Mouse (Mus musculus) brain, embryonic 18.5 days (tissue): ENCODE measurements at regions not wholly inside any gene's neighbourhood (a gene's known extent, or its start where the extent isn't known, plus 50 kb on each side); places are given as distances from the start of the nearest gene placed in this dataset.

ENCODE experiments used
- DNase-seq: peaks from one replicate; pipeline ENCODE4 v3.0.0-alpha.2; 2012; ENCODE audit warnings: low read depth, low spot score

DNA sequence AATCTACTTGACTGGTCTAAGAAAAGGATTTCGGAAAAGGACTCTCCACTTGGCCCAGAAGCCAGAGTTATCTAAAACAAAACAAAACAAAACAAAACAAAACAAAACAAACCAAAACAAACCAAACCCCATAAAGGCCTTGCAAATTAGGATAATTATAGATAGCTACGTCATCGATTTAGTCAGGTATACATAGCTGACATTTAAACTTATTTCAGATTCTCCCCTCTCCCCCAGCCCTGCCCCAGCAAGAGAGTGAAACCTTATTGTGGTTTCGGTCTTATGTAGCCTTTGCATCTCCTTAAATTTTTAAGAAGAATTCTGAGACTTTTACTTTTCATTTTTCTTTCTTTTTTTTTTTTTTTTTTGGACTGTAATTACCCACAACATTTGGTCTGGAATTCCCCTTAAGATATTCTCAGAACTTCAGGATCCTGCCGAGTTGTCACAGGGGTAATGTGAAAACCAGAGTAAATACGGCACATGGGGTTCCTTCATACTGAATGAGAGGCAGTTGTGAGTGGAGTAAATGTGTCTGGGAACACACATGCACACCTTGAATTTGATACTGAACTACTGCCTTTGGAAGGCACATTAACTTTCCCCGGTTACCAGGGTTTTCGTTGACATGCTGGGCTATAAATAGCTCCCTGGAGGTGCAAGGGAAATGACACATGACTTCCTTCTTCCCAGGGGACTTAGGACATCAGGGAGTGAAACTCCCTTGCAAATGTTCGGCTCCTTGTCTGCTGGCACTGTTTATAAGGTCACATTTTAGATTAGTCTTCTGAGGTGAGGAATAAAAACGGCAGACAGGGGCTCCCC lies 94.8 kb upstream of the Rap1b start:
- DNase-seq = no peak

DNA sequence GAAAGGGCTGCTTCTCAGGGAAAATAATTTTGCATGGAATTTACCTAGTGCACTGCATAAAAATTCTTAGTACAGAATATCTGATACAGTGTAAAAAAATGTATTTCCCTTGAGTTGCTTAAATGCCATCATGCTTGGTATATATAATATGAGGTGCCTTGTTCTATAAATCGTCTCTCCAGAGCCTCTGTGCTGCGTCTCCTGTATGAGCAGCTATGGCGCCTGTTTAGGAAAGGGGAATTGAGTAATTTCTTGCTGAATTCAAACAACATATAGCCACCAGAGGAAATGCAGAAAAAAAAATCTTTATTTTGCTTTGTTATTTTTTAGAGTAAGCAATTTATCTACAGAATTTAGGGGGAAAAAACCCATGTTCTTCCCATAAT lies 95.4 kb upstream of the Rap1b start:
- DNase-seq = no peak

DNA sequence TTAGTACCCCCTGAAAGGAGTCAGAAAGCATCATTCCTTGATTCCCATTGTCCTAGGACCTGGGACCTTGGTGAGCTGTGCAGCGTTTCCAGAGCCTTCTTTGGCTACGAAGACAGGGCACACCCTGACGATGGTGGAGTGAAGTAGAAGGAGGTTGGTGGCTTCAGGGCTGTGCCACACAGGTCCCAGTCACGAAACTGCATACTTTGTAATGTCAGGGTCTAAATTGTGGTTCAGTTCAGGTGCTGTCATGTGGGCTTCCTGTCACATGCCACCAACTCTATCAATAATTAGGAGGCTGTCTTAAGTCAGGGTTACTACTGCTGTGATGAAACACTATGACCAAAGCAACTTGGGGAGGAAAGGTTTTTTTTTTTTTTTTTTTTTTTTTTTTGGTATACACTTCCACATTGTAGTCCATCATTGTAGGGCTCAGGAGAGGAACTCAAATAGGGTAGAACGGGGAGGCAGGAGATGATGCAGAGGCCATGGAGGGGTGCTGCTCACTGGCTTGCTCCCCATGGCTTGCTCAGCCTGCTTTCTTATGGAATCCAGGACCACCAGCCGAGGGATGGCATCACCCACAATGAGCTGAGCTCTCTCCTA lies 98.0 kb upstream of the Rap1b start:
- DNase-seq = no peak

DNA sequence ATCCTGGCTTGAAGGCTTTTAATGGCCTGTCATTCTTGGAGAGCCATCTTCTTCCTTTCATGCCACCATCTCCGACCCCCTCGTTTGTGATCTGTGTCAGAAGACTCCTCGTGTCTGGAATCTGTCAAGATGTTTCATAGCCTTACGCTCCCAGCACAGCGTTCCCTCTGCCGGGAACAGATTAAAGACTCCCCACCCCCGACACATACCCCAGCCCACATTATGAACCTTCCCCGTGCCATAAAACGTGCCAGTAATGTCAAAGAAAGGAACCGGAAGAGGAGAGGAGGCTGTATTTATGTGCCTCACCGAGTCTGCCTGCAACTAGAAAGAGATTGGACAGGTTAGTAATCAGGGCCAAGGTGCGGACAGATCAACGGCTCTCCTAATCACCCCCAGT lies 101.4 kb upstream of the Rap1b start:
- no peak for DNase-seq

DNA sequence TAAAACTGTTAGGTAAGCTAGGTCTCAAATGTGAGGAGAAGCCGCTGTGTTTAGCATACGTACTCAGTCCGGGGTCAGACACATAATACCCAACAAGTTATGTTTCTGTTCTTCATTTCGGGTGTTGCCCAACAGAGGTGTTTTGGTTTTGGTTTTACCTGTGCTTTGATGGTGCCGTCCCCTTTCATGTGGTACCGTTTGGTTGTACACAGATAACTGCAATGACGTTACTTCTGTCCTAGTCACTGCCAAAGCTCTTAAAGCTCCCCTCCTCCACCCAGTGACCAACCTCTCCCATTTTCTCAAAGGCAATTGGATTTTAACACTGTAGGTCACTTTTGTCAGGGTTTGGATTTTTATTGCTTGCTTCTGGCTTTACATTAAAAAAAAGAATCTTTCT lies 102.1 kb upstream of the Rap1b start:
- DNase-seq = no peak

DNA sequence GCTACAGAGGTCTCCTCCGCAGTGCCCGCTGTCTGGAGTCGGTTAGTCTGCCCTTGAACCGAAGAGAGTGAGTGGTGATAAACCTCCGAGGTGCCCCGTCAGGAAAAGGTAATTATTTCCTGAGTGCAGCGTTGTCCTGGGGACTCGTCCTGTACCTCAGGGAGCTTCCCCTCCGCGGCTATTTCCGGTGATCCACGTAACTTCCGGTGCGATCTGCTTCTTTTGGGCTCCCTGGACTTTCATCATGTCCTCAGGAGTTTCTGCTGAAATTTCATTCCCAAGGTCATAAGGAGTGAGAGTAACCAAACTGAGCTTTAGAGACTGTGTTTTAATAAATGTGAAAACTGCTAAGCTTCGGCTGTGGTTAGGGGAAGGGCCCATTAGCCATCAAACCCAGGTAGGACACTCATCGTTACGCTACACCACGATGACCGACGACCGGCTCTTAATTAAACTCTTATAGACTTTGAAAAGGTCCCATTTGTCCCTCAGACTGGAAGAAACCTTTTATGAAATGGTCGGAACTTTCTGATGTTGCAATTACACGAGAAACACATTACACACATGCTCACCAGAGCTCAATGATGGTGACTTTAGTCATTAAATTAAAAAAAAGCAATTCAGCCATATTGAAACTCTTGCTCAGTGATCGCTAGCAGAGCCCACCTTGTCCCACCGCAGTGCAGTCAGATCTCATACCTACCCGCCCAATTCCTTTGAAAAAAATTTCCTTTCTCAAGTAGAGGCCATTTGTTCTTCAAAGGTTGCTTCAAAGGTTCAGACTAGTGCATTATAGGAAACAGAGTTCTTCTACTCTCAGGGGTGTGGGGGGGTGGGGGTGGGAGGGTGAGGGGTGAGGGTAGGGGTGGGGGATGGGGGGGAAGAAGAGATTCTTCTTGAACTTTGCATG lies 106.5 kb upstream of the Rap1b start:
- no peak for DNase-seq

DNA sequence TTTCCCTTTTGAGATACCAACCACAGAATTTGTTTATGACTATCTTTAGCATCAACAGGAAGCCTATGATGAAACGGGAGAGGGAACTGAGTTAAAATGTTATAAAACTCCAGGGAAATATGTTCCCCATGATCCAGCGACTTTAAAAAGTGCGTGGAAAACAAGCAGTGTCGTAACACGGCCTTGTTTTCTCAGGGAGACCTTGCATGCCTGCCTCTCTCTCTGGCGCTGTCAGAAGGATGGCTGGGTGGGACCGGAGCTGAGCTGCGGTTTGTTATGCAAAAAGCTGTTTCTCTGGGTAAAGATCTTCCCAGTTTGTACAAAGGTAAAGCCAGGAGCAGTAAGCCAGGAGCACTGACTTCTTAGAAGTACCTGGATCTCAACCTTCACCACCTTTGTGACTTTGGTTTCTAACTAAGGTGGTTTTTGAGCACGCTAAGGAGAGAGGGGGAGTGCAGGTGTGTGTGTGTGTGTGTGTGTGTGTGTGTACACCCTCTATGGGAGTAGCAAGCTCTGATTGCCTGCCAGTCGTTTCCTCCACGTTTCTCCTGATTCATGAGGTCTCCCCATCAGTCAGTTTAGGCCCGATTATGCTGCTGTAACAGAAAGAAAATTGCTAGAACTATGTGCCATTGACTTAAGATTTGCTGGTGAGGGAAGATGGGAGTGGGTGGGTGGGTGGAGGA lies 107.3 kb upstream of the Rap1b start:
- no peak for DNase-seq

DNA sequence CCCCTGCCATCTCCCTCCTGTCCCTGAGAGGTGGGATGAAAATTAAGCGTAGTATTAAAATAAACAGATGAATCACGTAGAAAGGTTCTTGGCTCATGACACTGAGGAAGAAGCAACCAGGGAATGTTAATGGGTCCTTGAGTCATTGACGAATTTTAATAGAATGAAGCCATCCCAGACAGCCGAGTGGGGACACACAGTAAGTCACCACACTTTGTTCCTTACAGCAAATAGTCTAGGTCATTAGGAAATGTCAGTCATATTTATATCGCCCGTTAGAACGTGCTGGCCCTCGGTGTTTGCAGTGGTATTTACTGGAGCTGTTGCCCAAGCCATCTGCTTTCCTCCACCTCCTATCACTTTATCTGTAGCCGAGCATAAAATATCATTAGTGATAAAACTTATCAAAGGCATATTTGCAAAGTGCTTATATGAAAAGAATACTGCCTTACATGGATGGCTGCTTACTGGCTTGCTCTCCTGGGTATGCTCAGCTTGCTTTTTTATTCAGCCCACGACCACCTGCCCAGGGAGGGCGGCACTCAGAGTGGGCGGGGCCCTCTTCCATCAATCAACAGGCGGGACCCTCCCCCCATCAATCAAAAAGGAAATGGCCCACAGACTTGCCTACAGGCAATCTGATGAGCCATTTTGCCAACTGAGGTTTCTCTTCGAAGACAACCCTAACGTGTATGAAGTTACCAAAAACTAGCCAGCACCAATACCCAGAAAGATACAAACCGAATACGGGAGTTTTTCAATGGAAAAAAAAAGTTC lies 110.5 kb upstream of the Rap1b start:
- no peak for DNase-seq

DNA sequence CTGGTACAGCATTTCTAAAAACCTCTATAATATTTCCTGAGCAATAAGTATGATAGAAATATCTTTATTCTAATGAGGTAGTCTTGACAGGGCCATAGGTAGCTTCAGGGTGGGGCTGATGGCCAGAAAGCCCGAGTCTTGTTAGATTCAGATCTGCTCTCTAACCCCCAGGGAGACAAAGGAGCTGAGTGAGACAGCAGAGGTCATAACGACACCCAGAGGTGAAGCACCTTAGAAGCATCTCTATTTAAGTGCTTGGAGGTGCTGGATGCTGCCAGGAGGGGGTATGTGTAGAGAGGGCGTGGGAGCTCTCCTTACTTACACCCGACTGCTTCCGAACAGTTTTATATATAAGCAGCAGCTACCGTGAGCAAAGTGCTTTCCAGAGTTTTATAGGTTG lies 128.9 kb upstream of the Rap1b start:
- DNase-seq = no peak

DNA sequence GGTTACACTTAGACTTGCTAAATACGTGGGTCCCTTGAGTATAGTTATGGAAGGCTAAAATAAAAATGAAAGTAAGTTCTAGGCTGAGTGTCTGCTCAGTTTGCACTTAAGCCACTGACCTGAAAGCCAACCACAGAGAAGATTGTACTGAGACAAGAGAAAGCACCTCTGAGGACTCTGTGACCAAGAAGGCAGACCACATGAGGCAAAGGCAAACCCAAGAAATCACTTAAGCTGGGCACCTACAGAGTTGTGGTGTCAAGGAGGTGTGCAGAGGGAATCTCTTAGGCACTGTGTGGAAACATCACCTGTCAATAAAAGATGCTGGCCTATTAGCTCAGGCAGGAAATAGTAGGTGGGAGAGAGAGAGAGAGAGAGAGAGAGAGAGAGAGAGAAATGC lies 129.6 kb upstream of the Rap1b start:
- DNase-seq = no peak

DNA sequence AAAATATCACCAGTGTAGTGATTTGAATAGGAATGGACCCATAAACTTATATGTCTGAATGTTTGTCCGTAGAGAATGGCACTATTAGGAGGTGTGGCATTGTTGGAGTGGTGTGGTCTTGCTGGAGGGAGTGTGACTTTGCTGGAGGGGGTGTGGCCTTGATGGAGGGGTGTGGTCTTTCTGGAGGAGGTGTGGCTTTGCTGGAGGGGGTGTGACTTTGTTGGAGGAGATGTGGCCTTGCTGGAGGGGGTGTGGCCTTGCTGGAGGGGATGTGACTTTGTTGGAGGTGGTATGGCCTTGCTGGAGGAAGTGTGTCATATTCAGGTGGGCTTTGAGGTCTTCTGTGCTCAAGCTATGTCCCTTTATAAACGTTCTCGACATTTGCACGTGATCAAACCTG lies 133.3 kb upstream of the Rap1b start:
- DNase-seq = no peak

DNA sequence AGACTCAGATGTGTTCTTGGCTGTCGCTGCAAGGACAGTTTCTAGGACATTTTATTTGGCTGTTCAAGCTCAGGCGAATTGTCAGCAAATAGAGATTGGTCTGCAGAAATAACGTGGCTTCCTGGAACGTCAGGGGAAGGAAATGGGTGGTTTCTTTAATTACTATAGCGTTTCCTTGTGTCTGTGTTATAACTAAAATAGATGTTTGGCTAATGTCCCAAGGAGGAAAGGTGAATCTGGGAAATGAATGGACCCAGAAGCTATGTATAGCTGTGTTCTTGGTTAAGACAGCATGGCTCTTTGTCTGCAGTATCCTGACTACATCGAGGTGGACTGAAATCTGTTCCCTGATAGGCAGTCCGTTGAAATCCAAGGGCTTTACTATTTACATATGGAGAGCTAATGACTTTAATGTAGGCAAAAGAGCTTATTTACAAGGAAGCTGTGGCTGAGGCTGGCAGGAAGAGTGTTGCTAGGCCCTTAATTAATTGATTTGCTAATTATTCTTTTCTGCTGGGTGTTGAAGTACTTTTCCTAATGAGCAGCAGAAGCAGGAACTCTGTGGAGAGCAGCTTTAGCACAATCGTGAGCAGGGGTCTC lies 136.9 kb upstream of the Rap1b start:
- DNase-seq = no peak

DNA sequence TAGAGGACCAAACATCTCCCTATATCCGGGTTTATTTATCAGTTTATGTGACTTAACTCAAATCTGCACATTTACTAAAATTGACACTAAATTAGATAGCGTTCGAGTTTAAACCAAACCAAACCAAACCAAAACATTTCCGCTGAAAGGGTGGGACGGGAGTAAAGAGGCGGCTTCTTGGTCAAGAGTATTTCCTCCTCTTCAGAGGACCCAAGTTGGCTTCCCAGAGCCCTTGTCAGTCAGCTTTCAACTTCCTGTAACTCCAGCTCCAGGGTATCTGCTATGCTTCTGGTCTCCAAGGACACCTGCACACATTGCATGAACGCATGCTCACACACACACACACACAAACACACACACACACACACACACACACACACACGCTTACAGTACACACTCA lies 137.4 kb upstream of the Rap1b start:
- DNase-seq = no peak

DNA sequence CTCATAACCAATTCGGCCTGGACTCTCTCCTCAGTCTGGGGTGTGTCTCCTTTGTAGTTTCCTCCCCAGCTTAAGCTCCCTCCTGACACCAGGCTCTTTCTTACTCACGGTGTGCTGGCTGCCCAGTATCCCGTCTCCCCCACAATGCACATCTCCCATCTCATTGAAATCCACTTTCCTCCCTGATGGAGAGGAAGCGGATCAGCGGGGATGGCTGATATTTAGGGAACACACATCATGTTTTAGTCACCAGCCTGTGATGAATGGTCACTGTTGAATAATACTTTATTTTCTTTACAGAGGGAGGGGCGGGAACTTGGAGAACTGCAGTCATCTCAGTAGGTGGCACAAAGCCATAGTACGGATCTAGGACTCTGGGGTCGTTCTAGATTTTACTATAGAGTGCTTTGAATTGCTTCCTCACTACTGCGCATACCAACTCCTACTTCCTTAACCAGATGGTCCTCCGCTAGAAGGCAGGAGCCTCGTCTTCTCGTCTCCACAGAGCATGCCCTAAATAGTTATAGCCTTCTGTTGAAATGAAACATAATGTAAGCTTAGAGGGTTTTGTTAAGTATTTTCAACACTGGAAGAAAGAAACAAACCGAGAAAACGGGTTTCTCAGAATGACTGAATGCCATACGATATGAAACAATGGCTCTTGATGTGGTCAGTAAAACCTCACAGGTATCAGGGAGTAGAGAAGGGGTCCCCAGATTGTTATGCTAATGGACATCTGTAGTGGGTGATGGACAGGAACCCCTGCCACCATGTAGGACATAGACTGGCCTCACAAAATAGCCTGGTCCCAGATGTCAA lies 139.2 kb upstream of the Rap1b start:
- no peak for DNase-seq

DNA sequence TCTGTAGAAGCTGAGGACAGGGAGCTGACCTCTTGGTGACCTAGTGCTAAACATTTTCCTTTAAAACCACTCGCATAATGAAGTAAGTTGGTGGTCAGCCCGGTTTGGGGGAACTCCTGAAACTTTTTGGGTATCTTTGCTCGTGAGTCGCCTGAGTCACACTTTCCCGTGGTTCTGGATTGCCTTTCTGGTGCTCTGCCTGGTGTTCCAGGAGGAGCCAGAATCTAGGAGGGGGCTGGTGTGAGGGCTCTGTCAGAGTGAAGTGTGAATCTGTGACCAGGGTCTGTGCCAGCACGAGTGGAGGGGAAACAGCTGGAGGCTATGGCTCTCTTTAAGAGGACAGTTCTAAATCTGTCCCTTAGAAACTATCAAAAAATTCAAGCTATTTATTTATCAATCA lies 141.8 kb upstream of the Rap1b start:
- DNase-seq = no peak

DNA sequence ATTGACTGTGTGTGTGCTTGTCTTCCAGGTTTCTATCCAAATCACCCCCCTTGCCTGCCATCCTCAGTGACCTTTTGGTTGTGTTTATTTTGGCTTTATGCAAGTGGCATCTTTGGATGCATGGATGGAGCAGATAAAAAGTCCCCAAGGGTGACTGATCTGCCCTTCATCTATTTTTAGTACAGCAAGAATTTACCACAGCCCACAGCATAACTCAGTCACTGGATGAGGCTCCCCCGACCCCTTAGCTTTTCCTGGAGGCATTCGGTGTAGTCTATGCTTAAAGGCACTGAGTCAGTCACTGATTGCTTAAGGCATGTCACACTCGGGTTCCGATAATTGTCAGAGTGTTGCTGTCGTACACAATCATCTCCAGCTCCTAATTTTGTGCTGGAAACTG lies 142.2 kb upstream of the Rap1b start:
- DNase-seq = no peak

DNA sequence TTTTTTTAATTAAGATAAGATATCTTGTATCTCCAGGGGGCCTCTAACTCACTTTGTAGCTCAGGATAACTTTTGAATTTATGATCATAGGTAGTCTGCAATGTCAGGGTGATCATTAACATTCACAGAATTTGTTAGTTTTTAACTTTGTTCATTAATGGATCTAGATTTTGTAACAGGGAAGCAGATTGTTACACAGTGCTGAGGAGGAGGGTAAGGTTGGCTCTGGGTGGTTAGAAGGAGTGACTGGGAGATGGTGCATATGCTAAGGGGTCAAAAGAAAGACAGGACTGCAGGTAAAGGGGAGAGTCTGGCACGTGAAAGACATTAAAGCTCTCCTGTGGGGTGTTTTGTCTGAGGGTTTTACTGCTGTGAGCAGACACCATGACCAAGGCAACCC lies 145.3 kb upstream of the Rap1b start:
- DNase-seq = no peak

DNA sequence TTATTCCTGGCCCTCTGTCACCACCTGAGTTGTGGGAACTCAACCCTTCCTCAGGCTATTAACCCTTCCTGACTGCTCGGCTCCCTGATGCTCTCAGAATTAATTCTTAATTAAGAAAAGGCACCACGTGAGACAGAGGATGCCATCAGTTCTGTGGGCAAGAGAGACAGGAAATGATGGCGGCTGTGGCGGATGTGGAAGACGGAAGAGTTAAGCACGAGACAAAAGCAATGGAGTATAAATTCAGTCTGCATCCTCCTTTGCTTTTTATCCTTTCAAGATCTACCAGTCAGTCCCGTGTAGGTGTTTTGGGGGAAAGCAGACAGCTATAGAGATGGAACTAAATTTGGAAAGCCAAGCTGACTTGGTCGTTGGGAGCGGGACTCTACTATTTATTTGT lies 146.5 kb upstream of the Rap1b start:
- no peak for DNase-seq

DNA sequence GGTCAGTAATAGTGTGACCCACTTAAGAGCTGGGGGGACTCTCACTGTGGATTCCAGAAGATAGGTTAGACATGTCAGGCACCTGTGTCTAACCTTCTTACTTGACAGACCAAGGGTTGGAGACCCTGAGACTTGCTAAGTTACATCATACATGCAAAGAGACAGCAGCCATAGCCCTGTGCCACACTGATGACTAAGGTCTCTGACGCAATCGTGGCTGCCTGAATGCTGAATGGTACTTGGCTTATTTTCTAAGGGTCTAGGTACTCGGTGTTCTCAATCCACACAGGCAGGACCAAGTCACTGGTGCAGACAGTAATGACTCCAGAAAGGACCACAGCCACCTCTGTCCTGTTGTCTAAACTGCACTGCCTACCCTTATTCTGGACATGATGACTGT lies 147.8 kb upstream of the Mdm1 start:
- DNase-seq = no peak

DNA sequence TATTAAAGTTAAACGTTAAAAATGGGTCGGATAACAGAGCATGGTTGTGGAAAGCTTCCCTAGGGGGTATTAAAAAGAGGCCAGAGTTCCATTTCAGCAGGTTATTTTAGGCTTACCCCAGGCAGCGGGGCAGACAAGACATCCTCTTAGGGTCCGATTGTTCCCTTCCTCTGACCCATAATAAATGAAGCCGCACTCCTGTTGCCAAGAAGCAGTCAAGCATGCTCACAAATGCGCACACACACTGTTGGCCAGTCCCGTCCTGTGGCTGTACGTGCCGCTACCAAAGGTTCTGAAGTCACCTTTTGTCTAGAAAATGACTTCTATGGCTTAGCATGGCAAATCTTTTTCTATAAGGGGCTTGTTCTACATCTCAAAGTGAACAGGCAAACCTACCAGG lies 146.8 kb upstream of the Mdm1 start:
- no peak for DNase-seq
